Mouse (Mus musculus): Measurements from ENCODE around the gene Cd79a. TPM values are rescaled to one million over a fixed set of nuclear protein-coding genes. Genes with fewer than 3 reads are reported as not detected.
A peak's percentile ranks its signal among the peaks of the same experiment; 100 is the strongest.
"Not testable (repeated sequence)": the region's sequence is repeated elsewhere in the genome, so short reads cannot be mapped to it uniquely, and the experiment has no call there.

Gene Cd79a
- polyA plus RNA-seq, 1 experiment, result 0.31 TPM

- no peak for TF ChIP-seq CTCF (IDR thresholded peaks at IDR 0.05; ENCODE audit: borderline replicate concordance, extremely low read depth, insufficient read depth, insufficient read length)
- no peak for TF ChIP-seq POLR2A (IDR thresholded peaks at IDR 0.05; ENCODE audit: borderline replicate concordance, extremely low read depth, insufficient read depth, insufficient read length, poor library complexity, severe bottlenecking)
- no peak for DNase-seq (ENCODE audit: low read depth)
These were observed 10.1 kb upstream of the Cd79a start for GRCm38 (mm10) chr7:24887096-24887495.

- TF ChIP-seq CTCF (IDR thresholded peaks at IDR 0.05; ENCODE audit: borderline replicate concordance, extremely low read depth, insufficient read depth, insufficient read length) (no peak), POLR2A (IDR thresholded peaks at IDR 0.05; ENCODE audit: borderline replicate concordance, extremely low read depth, insufficient read depth, insufficient read length, poor library complexity, severe bottlenecking) (no peak)
- DNase-seq (ENCODE audit: low read depth), result no peak
These were observed 7.6 kb upstream of the Cd79a start for GRCm38 (mm10) chr7:24889431-24890220.

DNA sequence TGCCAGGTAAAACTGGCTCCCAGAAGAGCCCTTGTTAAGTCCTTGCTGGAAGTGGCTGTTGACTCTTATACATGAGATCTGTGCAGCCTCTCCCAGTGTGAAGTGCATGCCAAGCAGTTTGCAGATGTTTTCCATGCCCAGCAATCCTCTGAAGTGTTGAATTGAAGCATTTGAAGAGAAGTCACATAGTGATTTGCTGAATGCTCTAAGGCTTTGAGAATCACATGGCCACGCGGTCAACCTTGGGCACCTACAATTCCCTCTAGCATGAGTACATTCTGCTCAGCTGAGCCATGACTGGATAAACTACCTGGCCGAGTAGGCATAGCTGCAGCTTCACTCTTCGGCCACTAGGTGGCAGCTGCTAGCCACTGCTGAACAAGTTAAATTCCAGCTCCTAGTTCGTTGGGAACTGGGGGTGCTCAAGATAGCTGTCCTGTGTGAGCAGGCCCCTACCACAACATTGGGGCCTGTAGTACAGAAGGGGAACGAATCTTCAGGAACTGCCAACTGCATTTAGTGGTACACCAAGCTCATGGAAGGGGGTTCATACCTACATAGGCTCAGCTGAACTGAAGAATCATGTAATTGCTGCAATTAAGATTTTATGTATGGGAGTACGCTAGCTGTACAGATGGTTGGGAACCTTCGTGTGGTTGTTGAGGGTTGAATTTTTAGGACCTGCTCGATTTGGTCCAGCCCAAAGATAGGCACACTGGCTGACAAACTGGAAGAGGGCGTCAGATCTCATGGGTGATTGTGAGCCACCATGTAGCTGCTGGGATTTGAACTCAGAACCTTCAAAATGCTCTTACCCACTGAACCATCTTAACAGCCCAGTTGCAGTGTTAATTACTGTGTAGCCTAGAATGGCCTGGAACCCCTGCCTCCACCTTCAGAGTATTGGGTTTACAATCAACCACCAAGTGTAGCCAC lies 6.6 kb upstream of the Cd79a start:
- DNase-seq (ENCODE audit: low read depth), result peak; percentile 90

DNA sequence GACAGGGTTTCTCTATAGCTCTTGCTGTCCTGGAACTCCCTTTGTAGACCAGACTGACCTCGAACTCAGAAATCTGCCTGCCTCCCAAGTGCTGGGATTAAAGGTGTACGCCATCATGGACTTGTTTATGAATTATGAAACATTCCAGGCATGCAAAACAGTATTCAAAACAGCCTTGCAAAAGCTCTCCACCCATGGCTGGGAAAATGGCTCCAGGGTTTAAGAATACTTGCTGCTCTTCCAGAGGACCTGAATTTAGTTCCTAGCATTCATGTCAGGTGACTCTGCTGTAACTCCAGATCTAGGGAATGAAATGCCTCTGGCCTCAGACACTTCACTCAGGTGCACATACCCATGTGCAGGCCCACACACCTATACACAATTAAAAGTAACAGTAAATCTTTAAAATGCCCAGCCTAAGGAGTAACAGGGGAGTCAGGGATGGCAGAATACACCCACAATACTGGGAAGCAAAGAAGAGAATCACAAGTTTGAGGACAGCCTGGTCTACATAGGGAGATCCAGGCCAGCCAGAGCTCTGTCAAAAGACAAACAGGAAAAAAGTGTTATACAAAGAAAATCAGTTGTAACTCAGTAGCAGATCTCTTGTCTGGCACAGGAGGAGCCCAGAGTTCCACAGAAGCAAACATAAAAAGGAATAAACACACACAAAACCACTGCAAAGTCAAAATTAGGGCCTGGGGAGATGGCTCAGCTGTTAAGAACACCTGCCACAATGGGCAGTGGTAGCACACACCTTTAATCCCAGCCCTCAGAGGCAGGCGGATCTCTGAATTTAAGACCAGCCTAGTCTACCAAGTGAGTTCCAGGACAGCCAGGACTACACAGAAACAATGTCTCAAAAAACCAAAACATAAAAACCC lies 5.7 kb upstream of the Cd79a start:
- no peak for DNase-seq (ENCODE audit: low read depth)
- TF ChIP-seq CTCF (IDR thresholded peaks at IDR 0.05; ENCODE audit: borderline replicate concordance, extremely low read depth, insufficient read depth, insufficient read length), result no peak
- TF ChIP-seq POLR2A (IDR thresholded peaks at IDR 0.05; ENCODE audit: borderline replicate concordance, extremely low read depth, insufficient read depth, insufficient read length, poor library complexity, severe bottlenecking), result no peak

More for the DNA sequence above, 6.6 kb upstream of the Cd79a start:
- TF ChIP-seq POLR2A (IDR thresholded peaks at IDR 0.05; ENCODE audit: borderline replicate concordance, extremely low read depth, insufficient read depth, insufficient read length, poor library complexity, severe bottlenecking) (no peak), CTCF (IDR thresholded peaks at IDR 0.05; ENCODE audit: borderline replicate concordance, extremely low read depth, insufficient read depth, insufficient read length) (peak; percentile 95)

- DNase-seq (ENCODE audit: low read depth), result no peak
- TF ChIP-seq POLR2A (IDR thresholded peaks at IDR 0.05; ENCODE audit: borderline replicate concordance, extremely low read depth, insufficient read depth, insufficient read length, poor library complexity, severe bottlenecking) (no peak), CTCF (IDR thresholded peaks at IDR 0.05; ENCODE audit: borderline replicate concordance, extremely low read depth, insufficient read depth, insufficient read length) (no peak)
These were observed 5.0 kb upstream of the Cd79a start for GRCm38 (mm10) chr7:24892125-24892583.

DNA sequence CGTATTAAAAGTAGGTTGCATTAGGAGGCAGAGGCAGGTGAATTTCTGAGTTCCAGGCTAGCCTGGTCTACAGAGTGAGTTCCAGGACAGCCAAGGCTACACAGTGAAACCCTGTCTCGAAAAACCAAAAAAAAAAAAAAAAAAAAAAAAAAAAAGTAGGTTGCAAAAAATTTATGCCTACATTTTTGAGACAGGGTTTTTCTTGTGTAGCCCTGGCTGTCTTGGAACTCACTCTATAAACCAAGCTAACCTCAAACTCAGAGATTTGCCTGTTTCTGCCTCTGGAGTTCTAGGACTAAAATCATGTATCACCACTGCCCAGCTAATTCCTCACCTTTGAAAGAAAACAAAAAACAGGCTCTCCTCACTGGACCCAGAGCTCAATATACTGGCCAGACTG lies 1.4 kb upstream of the Cd79a start:
- not testable (repeated sequence) for DNase-seq (ENCODE audit: low read depth)

GRCm38 (mm10) chr7:24896269-24896668 lies 912 bp upstream of the Cd79a start:
- no peak for TF ChIP-seq POLR2A (IDR thresholded peaks at IDR 0.05; ENCODE audit: borderline replicate concordance, extremely low read depth, insufficient read depth, insufficient read length, poor library complexity, severe bottlenecking)
- TF ChIP-seq CTCF (IDR thresholded peaks at IDR 0.05; ENCODE audit: borderline replicate concordance, extremely low read depth, insufficient read depth, insufficient read length), result no peak
- DNase-seq (ENCODE audit: low read depth), result no peak

DNA sequence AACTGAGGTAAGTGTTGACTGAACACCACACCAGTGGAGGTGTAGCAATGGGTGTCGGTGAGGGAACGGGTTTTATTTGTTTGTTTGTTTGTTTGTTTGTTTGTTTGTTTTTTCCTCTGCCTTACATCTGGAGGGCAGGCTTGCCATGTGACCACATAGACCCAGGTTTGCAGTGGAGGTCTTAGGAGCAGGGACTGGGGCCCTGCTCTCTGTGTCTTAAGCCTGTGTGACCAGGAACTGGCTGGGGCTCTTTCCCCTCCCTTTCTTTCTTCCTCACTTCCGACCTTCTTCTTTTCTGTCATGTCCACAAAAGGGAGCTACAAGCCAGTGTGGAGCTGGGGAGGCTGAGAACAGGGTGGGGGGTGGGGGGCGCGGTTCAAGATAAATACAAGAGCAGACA lies 778 bp downstream of the Cd79a start:
- no peak for DNase-seq (ENCODE audit: low read depth)
- TF ChIP-seq CTCF (IDR thresholded peaks at IDR 0.05; ENCODE audit: borderline replicate concordance, extremely low read depth, insufficient read depth, insufficient read length), result no peak
- no peak for TF ChIP-seq POLR2A (IDR thresholded peaks at IDR 0.05; ENCODE audit: borderline replicate concordance, extremely low read depth, insufficient read depth, insufficient read length, poor library complexity, severe bottlenecking)

GRCm38 (mm10) chr7:24901114-24901513 lies 3.9 kb downstream of the Cd79a start:
- TF ChIP-seq POLR2A (IDR thresholded peaks at IDR 0.05; ENCODE audit: borderline replicate concordance, extremely low read depth, insufficient read depth, insufficient read length, poor library complexity, severe bottlenecking) (no peak), CTCF (IDR thresholded peaks at IDR 0.05; ENCODE audit: borderline replicate concordance, extremely low read depth, insufficient read depth, insufficient read length) (no peak)
- no peak for DNase-seq (ENCODE audit: low read depth)

DNA sequence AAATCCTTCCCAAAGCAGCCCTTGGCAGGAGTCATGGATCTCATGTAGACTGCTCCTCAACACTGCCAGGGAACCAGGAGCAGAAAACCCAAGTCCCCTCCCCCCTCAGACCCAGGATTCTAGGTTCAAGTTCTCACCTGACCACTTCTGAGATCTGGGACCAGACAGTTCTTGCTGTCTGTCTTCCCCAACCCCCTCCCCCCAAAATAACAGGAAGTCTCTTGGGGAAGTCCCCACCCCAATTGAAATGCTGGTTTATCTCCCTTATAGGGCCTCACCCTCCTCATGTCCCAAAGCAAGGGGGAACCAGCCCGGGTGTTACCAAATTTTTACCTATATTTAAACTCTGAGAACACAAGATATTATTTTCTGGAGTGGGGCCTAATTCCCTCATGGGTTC lies 4.7 kb downstream of the Cd79a start:
- DNase-seq (ENCODE audit: low read depth), result no peak
- TF ChIP-seq POLR2A (IDR thresholded peaks at IDR 0.05; ENCODE audit: borderline replicate concordance, extremely low read depth, insufficient read depth, insufficient read length, poor library complexity, severe bottlenecking) (no peak), CTCF (IDR thresholded peaks at IDR 0.05; ENCODE audit: borderline replicate concordance, extremely low read depth, insufficient read depth, insufficient read length) (no peak)

- DNase-seq (ENCODE audit: low read depth), result no peak
- TF ChIP-seq POLR2A (IDR thresholded peaks at IDR 0.05; ENCODE audit: borderline replicate concordance, extremely low read depth, insufficient read depth, insufficient read length, poor library complexity, severe bottlenecking) (no peak), CTCF (IDR thresholded peaks at IDR 0.05; ENCODE audit: borderline replicate concordance, extremely low read depth, insufficient read depth, insufficient read length) (no peak)
These were observed 5.1 kb downstream of the Cd79a start for GRCm38 (mm10) chr7:24902264-24902629.

All from brain, embryonic 14.5 days (tissue).